Mouse (Mus musculus) liver, adult 2 months (tissue): ENCODE measurements around the gene Cfap126. TPM values are rescaled to one million over a fixed set of nuclear protein-coding genes. Genes with fewer than 3 reads are reported as not detected.

ENCODE experiments used
- DNase-seq: peaks from one replicate; pipeline ENCODE4 v3.0.0-alpha.2; 2011; ENCODE audit warnings: low read depth, low spot score; ENCODE audit errors: extremely low read depth
- H3K27ac ChIP-seq: fragments of 200-500 bp; replicated peaks from 2 replicates; pipeline ENCODE4 v1.5.1; 2012; ENCODE audit warnings: low read depth, mild to moderate bottlenecking, control low read depth, inconsistent platforms, low read length; ENCODE audit not compliant: insufficient read depth
- H3K27me3 ChIP-seq: fragments of 200-500 bp; 2 replicates; pipeline ENCODE4 v1.6.1; 2012; ENCODE audit warnings: mild to moderate bottlenecking, moderate library complexity, low read length, inconsistent platforms; ENCODE audit not compliant: control insufficient read depth, insufficient read depth
- H3K36me3 ChIP-seq: fragments of 200-500 bp; 2 replicates; pipeline ENCODE4 v1.6.1; 2012; ENCODE audit warnings: low read length, inconsistent platforms; ENCODE audit not compliant: control insufficient read depth, insufficient read depth
- H3K4me1 ChIP-seq: fragments of 200-500 bp; 2 replicates; pipeline ENCODE4 v1.6.1; 2011; ENCODE audit warnings: low read length; ENCODE audit not compliant: control insufficient read depth, insufficient read depth
- H3K4me3 ChIP-seq: fragments of 200-500 bp; 2 replicates; pipeline ENCODE4 v1.5.1; 2011; ENCODE audit warnings: low read depth, mild to moderate bottlenecking, control low read depth, low read length, moderate library complexity; ENCODE audit not compliant: insufficient read depth
- H3K79me2 ChIP-seq: fragments of 200-500 bp; 2 replicates; pipeline ENCODE4 v1.6.1; 2012; ENCODE audit warnings: inconsistent platforms, mild to moderate bottlenecking, low read length, moderate library complexity; ENCODE audit not compliant: control insufficient read depth, insufficient read depth
- H3K9ac ChIP-seq: fragments of 200-500 bp; 2 replicates; pipeline ENCODE4 v1.6.1; 2012; ENCODE audit warnings: low read depth, mild to moderate bottlenecking, control low read depth, inconsistent platforms, low read length
- CTCF ChIP-seq: fragments of 200-500 bp; IDR thresholded peaks from 2 replicates; pipeline ENCODE4 v1.5.1; 2011; ENCODE audit warnings: low read depth, low read length, control low read depth
- POLR2A ChIP-seq: fragments of 200-500 bp; IDR thresholded peaks from 2 replicates; pipeline ENCODE4 v1.6.1; 2011; ENCODE audit warnings: low read length, control low read depth; ENCODE audit not compliant: insufficient read depth; ENCODE audit errors: extremely low read depth
- WGBS: fragments of 180-500 bp; shearing (Covaris S2); methylation state at CpG from one replicate; pipeline ENCODE4 v1.1.7; 2018; 5-methylcytosine and 5-hydroxymethylcytosine counted together
- polyA plus RNA-seq: library from polyadenylated mRNA; depleted of rRNA; stranded (reverse); fragments of >200 nt; gene quantifications from 2 replicates; pipeline ENCODE4 v1.2.3, GENCODE M21; 2012
- total RNA-seq: library from RNA; depleted of rRNA; stranded (reverse); fragments of >200 nt; gene quantifications from 2 replicates; pipeline ENCODE4 v1.2.3, GENCODE M21; 2014

Cfap126 gene
- total and polyA plus RNA-seq, 2 experiments = 0.37 to 3.5 TPM

DNA sequence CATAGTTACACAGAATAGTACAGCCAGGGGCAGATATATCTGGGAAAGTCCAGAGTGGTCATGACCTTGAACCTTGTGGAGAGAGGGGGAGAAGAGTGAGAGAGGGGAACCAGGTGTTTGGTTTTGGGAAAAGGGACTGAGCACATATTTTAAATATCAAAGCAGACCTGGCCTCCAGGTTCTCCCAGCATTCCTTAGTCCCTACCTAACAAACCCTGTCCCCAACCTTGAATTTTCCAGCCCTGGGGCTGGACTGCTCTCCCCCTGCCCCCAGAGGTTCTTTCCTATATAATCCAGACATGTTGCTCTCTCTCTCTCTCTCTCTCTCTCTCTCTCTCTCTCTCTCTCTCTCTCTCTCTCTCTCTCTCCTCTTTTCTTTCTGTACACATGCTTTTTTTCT lies 16.6 kb upstream of the Cfap126 start:
- Histone ChIP-seq H3K79me2 (no peaks in the 10 kb centered on the region), H3K4me1 (no peaks in the 10 kb centered on the region), H3K9ac (no peak overlapping the region), H3K27ac (no peak overlapping the region), H3K4me3 (no peak overlapping the region), H3K36me3 (no peaks in the 10 kb centered on the region), H3K27me3 (no peaks in the 10 kb centered on the region)
- DNase-seq = no peak
- TF ChIP-seq CTCF (no peak), POLR2A (no peak)

DNA sequence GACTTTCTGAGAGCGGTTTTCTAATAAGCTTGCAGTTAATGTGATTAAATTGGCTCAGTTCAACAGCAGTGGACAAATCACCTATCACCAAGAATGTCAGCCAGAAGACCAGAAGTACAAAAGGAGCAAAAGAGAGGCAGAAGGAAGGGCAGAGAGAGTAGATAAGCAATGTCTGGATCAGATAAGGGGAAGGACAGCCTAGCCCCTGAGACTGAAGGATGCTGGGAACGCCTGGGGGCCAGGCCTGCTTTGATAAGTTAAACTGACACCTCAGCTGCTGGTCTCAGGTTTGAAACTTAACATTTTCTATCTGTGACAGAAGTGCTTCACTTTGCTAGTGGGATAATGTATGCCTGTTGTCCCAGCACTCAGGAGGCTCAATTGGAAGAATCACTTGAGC lies 16.1 kb upstream of the Cfap126 start:
- Histone ChIP-seq H3K27ac (no peak overlapping the region), H3K36me3 (no peaks in the 10 kb centered on the region), H3K79me2 (no peaks in the 10 kb centered on the region), H3K4me1 (no peaks in the 10 kb centered on the region), H3K4me3 (no peak overlapping the region), H3K9ac (no peak overlapping the region), H3K27me3 (no peaks in the 10 kb centered on the region)
- WGBS = 61% methylated on average over 2 of the region's 2 CpGs
- TF ChIP-seq CTCF (no peak), POLR2A (no peak)
- DNase-seq = no peak

DNA sequence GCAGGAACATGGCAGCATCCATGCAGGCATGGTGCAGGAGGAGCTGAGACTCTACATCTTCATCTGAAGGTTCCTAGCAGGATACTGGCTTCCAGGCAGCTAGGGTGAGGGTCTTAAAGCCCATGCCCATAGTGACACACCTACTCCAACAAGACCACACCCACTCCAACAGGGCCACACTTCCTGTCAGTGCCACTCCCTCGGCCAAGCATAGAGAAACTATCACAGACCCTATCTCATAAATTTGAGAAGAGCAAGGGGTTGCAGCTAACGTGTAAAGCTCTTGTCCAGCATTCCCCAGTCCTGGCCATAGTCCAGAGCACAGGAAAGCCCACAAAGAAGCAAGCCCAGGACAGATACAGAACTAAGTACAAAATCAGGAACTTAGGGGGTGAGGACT lies 12.7 kb upstream of the Cfap126 start:
- H3K4me1 ChIP-seq = no peaks in the 10 kb centered on the region
- H3K36me3 ChIP-seq = no peaks in the 10 kb centered on the region
- no peak overlapping the region for H3K4me3 ChIP-seq
- TF ChIP-seq CTCF (no peak), POLR2A (no peak)
- H3K27ac ChIP-seq = no peak overlapping the region
- DNase-seq = no peak
- WGBS = 71% methylated on average over 2 of the region's 2 CpGs
- H3K79me2 ChIP-seq = no peaks in the 10 kb centered on the region
- H3K9ac ChIP-seq = no peak overlapping the region
- H3K27me3 ChIP-seq = no peaks in the 10 kb centered on the region

DNA sequence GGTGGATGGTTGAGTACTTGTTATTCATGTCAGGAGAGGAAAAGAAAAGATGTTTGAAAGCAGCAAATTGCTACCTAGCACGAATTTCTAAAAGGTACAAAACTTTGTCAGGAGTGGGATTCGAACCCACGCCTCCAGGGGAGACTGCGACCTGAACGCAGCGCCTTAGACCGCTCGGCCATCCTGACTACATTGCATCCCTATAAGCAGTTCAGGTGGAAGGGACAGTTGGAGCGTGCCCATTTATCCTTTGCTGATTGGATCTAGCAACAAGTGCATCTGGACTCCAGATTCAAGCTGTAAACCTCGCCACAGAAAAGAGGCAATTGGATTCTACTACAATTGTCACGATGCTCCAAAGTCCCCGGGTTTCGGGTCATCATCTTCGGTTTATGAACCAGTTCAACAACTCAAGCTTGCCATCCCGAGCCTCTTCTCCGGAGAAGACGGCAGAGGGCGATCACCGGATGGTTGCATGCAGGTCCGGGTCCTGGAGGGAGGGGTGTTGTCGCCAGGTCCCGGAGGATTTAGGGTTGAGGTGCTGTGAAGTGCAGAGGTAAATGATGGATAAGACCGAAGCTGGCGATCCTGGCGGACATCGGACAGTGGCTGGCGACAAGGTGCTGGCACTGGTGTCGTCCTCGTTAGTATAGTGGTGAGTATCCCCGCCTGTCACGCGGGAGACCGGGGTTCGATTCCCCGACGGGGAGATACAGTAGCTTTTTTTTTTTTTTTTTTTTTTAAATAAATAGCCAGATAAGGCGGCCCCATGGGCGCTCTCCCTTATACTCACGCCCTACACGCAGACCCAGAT lies 11.8 kb upstream of the Cfap126 start:
- H3K4me3 ChIP-seq = peak overlapping the region; percentile 70
- TF ChIP-seq POLR2A (no peak), CTCF (peak; percentile 12; the same call in 1 of the 2 replicates)
- no peaks in the 10 kb centered on the region for H3K79me2 ChIP-seq
- H3K27ac ChIP-seq = no peak overlapping the region
- no peaks in the 10 kb centered on the region for H3K27me3 ChIP-seq
- H3K4me1 ChIP-seq = no peaks in the 10 kb centered on the region
- under 1% methylated on average over 40 of the region's 40 CpGs for whole genome bisulfite sequencing
- no peaks in the 10 kb centered on the region for H3K36me3 ChIP-seq
- peak overlapping the region; percentile 59 for H3K9ac ChIP-seq
- DNase-seq = peak; percentile 69

DNA sequence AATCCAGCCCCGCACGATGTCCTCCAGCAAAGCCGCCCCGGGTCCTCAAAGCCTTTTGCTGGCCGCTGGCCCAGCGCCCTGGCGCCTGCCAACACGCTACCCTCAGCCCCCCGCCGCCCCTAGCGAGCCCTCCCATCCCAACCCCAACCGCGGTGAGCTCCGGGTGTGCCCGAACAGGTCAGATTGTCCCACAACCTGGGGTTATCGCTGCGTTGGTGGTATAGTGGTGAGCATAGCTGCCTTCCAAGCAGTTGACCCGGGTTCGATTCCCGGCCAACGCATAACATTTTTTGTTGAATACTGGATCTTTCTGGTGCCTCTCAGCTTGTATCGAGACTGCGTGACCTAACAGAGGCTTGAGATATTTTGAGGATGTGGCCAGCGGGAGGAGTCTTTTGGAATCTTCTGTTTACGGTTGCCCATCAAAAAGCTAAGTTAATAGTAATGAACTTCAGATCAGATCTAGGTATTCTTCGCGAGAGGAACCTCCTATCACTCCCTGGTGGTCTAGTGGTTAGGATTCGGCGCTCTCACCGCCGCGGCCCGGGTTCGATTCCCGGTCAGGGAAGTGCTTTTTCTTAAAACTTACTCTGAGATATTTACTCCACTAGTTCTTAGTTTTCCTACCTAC lies 11.1 kb upstream of the Cfap126 start:
- Histone ChIP-seq H3K79me2 (no peaks in the 10 kb centered on the region), H3K27me3 (no peaks in the 10 kb centered on the region), H3K9ac (peak overlapping the region; percentile 59), H3K36me3 (no peaks in the 10 kb centered on the region), H3K4me3 (peak overlapping the region; percentile 70), H3K27ac (no peak overlapping the region), H3K4me1 (no peaks in the 10 kb centered on the region)
- peak; percentile 88 for DNase-seq
- no peak for TF ChIP-seq POLR2A
- TF ChIP-seq CTCF = no peak
- WGBS = under 1% methylated on average over 35 of the region's 35 CpGs
